Comparison of ENCODE assay signal across 11 mouse cellular contexts in genomic region chr12:89722462-89722861, GRCm38 (mm10).
A peak's percentile ranks its signal among the peaks of the same experiment; 100 is the strongest.
DNase-seq lines count a peak whose midpoint lies in the region; ATAC-seq lines count a peak whose summit lies in the region.
"Had no signal": no experiment of that assay in that cellular context is flagged by ENCODE, and none has a peak within 500 bp of the region (broad histone marks: within the 10 kb centered on the region; RNA-seq: fewer than 3 reads in every experiment).

No protein-coding gene starts in this region.

- no peak overlapping the region for H3K4me3 ChIP-seq in forebrain, embryonic 13.5 days
- no peak overlapping the region for H3K4me3 ChIP-seq in forebrain, embryonic 11.5 days (ENCODE audit: low read depth, low read length)
- H3K4me3 ChIP-seq in midbrain, embryonic 11.5 days (ENCODE audit: low read depth, low read length) = no peak overlapping the region
- H3K4me3 ChIP-seq: lung, embryonic 15.5 days had no signal

- no peaks in the 10 kb centered on the region for H3K4me1 ChIP-seq in forebrain, embryonic 13.5 days
- no peaks in the 10 kb centered on the region for H3K4me1 ChIP-seq in forebrain, embryonic 11.5 days (replicated peaks; ENCODE audit: control insufficient read depth, insufficient read depth, low read length)
- no peaks in the 10 kb centered on the region for H3K4me1 ChIP-seq in midbrain, embryonic 11.5 days (ENCODE audit: control insufficient read depth, insufficient read depth, low read length)
- H3K4me1 ChIP-seq: lung, embryonic 15.5 days had no signal

- H3K9ac ChIP-seq in forebrain, embryonic 13.5 days = no peak overlapping the region
- no peak overlapping the region for H3K9ac ChIP-seq in forebrain, embryonic 11.5 days (ENCODE audit: low read length)
- H3K9ac ChIP-seq in midbrain, embryonic 11.5 days (ENCODE audit: low read length) = no peak overlapping the region
- H3K9ac ChIP-seq: lung, embryonic 15.5 days had no signal

- no peaks in the 10 kb centered on the region for H3K9me3 ChIP-seq in forebrain, embryonic 13.5 days (replicated peaks)
- H3K9me3 ChIP-seq in forebrain, embryonic 11.5 days (ENCODE audit: control insufficient read depth, low read length) = no peaks in the 10 kb centered on the region
- H3K9me3 ChIP-seq in midbrain, embryonic 11.5 days (ENCODE audit: control insufficient read depth, low read length) = no peaks in the 10 kb centered on the region
- H3K9me3 ChIP-seq: lung, embryonic 15.5 days had no signal

- 85% methylated on average over 14 of the region's 14 CpGs for WGBS in forebrain, embryonic 13.5 days
- WGBS in forebrain, embryonic 11.5 days = 88% methylated on average over 14 of the region's 14 CpGs
- 93% methylated on average over 14 of the region's 14 CpGs for WGBS in midbrain, embryonic 11.5 days

- no peak overlapping the region for H3K4me2 ChIP-seq in forebrain, embryonic 13.5 days
- H3K4me2 ChIP-seq in forebrain, embryonic 11.5 days (ENCODE audit: low read depth, low read length, severe bottlenecking) = no peak overlapping the region
- no peak overlapping the region for H3K4me2 ChIP-seq in midbrain, embryonic 11.5 days
- H3K4me2 ChIP-seq: lung, embryonic 15.5 days had no signal

- peak; percentile 51; the same call in 1 of the 2 replicates for ATAC-seq in forebrain, embryonic 13.5 days
- no peak for ATAC-seq in forebrain, embryonic 11.5 days (replicated peaks; ENCODE audit: low FRiP score)
- no peak for ATAC-seq in midbrain, embryonic 11.5 days (ENCODE audit: low FRiP score)

- no peaks in the 10 kb centered on the region for H3K36me3 ChIP-seq in forebrain, embryonic 13.5 days (ENCODE audit: poor library complexity, severe bottlenecking)
- H3K36me3 ChIP-seq in forebrain, embryonic 11.5 days (ENCODE audit: control insufficient read depth, insufficient read depth, low read length) = no peaks in the 10 kb centered on the region
- no peaks in the 10 kb centered on the region for H3K36me3 ChIP-seq in midbrain, embryonic 11.5 days (ENCODE audit: control insufficient read depth, insufficient read depth, low read length)
- H3K36me3 ChIP-seq: lung, embryonic 15.5 days had no signal

- H3K27me3 ChIP-seq in forebrain, embryonic 13.5 days = no peaks in the 10 kb centered on the region
- no peaks in the 10 kb centered on the region for H3K27me3 ChIP-seq in forebrain, embryonic 11.5 days (ENCODE audit: control insufficient read depth, insufficient read depth, low read length)
- H3K27me3 ChIP-seq in midbrain, embryonic 11.5 days (ENCODE audit: control insufficient read depth, insufficient read depth, low read length) = no peaks in the 10 kb centered on the region
- H3K27me3 ChIP-seq: lung, embryonic 15.5 days had no signal

- no peak for DNase-seq in forebrain, embryonic 11.5 days (ENCODE audit: low spot score)
- peak; percentile 59 for DNase-seq in brain, embryonic 18.5 days (ENCODE audit: low read depth, low spot score)
- DNase-seq in layer of hippocampus, adult 8-10 months (ENCODE audit: low spot score in 2 of 2) = peak; percentile 31 to 44
- peak; percentile 66 to 76 for DNase-seq in right cerebral cortex, postnatal 10 days (ENCODE audit: low spot score in 2 of 2)
- no peak for DNase-seq in natural killer cell, adult 2 months (ENCODE audit: low spot score in 2 of 2)
- DNase-seq in midbrain, embryonic 11.5 days (ENCODE audit: low spot score, missing footprints) = no peak
- DNase-seq: embryo, embryonic 11 days; gastrocnemius, postnatal 36 days; kidney, adult 11 months had no signal

- no peak overlapping the region for H3K27ac ChIP-seq in forebrain, embryonic 13.5 days
- H3K27ac ChIP-seq in forebrain, embryonic 11.5 days (ENCODE audit: low read depth, low read length) = no peak overlapping the region
- H3K27ac ChIP-seq in midbrain, embryonic 11.5 days (ENCODE audit: low read depth, low read length) = no peak overlapping the region
- H3K27ac ChIP-seq: lung, embryonic 15.5 days had no signal

Comparison
In these comparisons a context has a peak if more than half of its experiments do, and no peak if none do; other contexts are left out.
1. DNase-seq: peak in brain, embryonic 18.5 days (single experiment), layer of hippocampus, adult 8-10 months (2 of 2) and right cerebral cortex, postnatal 10 days (2 of 2); none in forebrain, embryonic 11.5 days (single experiment), natural killer cell, adult 2 months (0 of 2) and midbrain, embryonic 11.5 days (single experiment).